Mouse (Mus musculus) ES-Bruce4 (cell line): ENCODE results near the gene Pax7. TPM values are rescaled to one million over a fixed set of nuclear protein-coding genes. Genes with fewer than 3 reads are reported as not detected.

Experiments
- H3K27ac ChIP-seq: 2 replicates; pipeline ENCODE4 v1.5.1; 2012; ENCODE audit warnings: low read length, inconsistent platforms; ENCODE audit not compliant: insufficient read depth
- H3K27me3 ChIP-seq: 2 replicates; pipeline ENCODE4 v1.6.1; 2012; ENCODE audit warnings: mild to moderate bottlenecking, low read length, inconsistent platforms; ENCODE audit not compliant: control insufficient read depth, poor library complexity, insufficient read depth, severe bottlenecking
- H3K36me3 ChIP-seq: 2 replicates; pipeline ENCODE4 v1.6.1; 2012; ENCODE audit warnings: inconsistent platforms, mild to moderate bottlenecking, low read length, moderate library complexity; ENCODE audit not compliant: control insufficient read depth, poor library complexity, insufficient read depth, severe bottlenecking
- H3K4me1 ChIP-seq: one replicate; pipeline ENCODE4 v1.8.1; 2011; ENCODE audit warnings: low read length; ENCODE audit not compliant: control insufficient read depth, insufficient read depth
- H3K4me3 ChIP-seq: 2 replicates; pipeline ENCODE4 v1.5.1; 2011; ENCODE audit warnings: low read depth, mild to moderate bottlenecking, low read length
- H3K9ac ChIP-seq: 2 replicates; pipeline ENCODE4 v1.6.1; 2012; ENCODE audit warnings: low read depth, mild to moderate bottlenecking, inconsistent platforms; ENCODE audit not compliant: poor library complexity, severe bottlenecking
- H3K9me3 ChIP-seq: replicated peaks from 2 replicates; pipeline ENCODE4 v1.6.1; 2012; ENCODE audit warnings: mild to moderate bottlenecking, low read length, inconsistent platforms; ENCODE audit not compliant: control insufficient read depth, poor library complexity, insufficient read depth, severe bottlenecking
- CTCF ChIP-seq: IDR thresholded peaks from one replicate; pipeline ENCODE4 v1.8.1; 2011; ENCODE audit warnings: low read depth, low read length
- EP300 ChIP-seq: IDR thresholded peaks from 2 replicates; pipeline ENCODE4 v1.6.1; 2011; ENCODE audit warnings: low read depth, low read length; ENCODE audit not compliant: insufficient read depth
- POLR2A ChIP-seq: IDR thresholded peaks from one replicate; pipeline ENCODE4 v1.8.1; 2011; ENCODE audit warnings: low read length; ENCODE audit not compliant: insufficient read depth
- polyA plus RNA-seq: library from polyadenylated mRNA; stranded (reverse); fragments of >200 nt; gene quantifications from 2 replicates; pipeline ENCODE4 v1.2.4, GENCODE M21; 2011; ENCODE audit warnings: low read depth; ENCODE audit not compliant: missing spikeins, insufficient read depth, insufficient read length

Pax7 gene
- polyA plus RNA-seq, 1 experiment = not detected

DNA sequence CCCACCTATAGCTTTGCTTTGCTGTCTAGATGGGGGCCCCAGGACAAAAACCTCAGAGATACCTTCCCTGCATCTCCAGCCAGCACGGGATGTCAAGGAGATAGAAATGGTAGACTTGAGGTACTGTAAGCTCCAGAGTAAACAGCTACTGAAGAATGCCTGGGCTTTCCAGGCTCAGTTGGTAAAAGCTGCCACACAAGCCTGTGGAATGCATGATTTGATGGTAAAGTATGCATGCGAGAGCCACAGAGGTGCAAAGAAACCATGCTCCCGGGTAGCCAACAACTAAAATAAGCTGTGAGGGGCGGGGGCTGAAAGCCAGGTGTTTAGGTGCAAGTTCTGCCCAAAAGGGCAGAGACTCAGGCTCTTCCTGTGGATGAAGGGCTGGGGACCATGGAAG, 130.4 kb downstream of the Pax7 start:
- no peaks in the 10 kb centered on the region for H3K4me1 ChIP-seq
- no peaks in the 10 kb centered on the region for H3K9me3 ChIP-seq

DNA sequence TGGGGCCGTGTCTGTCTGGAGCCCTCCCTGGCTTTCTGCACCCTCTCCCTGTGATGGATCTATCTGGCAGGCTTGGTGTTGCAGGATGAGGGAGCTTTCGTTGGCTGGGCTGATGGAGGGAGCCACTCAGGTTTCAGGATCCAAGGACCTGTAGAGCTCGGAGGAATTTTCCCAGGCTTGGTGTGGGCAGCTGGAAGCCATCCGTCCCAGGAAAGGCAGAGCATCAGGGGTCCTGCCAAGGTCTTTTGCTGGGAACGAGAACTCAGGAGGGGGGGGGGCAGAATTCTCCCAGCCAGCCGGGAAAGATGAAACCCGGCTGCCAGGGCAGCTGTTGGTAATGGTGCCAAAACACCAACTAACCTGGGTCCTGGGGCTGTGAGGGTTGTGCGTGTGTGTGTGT, 134.7 kb downstream of the Pax7 start:
- no peak for TF ChIP-seq EP300
- no peak for TF ChIP-seq POLR2A
- no peak for TF ChIP-seq CTCF
- Histone ChIP-seq H3K4me3 (no peak overlapping the region), H3K9me3 (no peaks in the 10 kb centered on the region), H3K27me3 (no peaks in the 10 kb centered on the region), H3K4me1 (no peaks in the 10 kb centered on the region), H3K36me3 (no peaks in the 10 kb centered on the region), H3K9ac (no peak overlapping the region), H3K27ac (no peak overlapping the region)

More for the DNA sequence above, 130.4 kb downstream of the Pax7 start:
- Histone ChIP-seq H3K27me3 (no peaks in the 10 kb centered on the region), H3K4me3 (no peak overlapping the region), H3K27ac (no peak overlapping the region), H3K36me3 (no peaks in the 10 kb centered on the region), H3K9ac (no peak overlapping the region)
- TF ChIP-seq EP300 (no peak), POLR2A (no peak), CTCF (no peak)

DNA sequence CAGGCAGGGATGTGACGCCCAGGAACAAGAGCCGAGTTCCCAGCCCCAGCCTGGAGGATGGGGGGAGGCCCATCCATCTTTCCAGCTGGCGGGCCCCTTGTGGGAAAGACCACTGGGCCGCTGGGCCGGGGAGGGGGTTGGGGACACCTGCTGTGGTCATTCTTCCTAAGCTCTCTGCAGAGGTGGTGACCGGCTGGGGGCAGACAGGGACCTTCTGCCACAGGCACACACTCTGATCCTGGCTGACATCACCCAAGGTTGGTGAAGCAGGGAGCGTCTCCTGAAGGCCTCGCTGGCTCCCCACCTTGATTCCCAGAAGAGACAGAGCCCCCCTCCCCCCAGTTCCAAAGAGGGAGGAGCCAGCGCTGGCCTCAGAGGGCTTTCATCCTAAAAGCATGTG, 135.6 kb downstream of the Pax7 start:
- Histone ChIP-seq H3K4me3 (no peak overlapping the region), H3K9ac (no peak overlapping the region), H3K4me1 (no peaks in the 10 kb centered on the region), H3K36me3 (no peaks in the 10 kb centered on the region), H3K27me3 (no peaks in the 10 kb centered on the region), H3K9me3 (no peaks in the 10 kb centered on the region), H3K27ac (no peak overlapping the region)
- no peak for TF ChIP-seq EP300

DNA sequence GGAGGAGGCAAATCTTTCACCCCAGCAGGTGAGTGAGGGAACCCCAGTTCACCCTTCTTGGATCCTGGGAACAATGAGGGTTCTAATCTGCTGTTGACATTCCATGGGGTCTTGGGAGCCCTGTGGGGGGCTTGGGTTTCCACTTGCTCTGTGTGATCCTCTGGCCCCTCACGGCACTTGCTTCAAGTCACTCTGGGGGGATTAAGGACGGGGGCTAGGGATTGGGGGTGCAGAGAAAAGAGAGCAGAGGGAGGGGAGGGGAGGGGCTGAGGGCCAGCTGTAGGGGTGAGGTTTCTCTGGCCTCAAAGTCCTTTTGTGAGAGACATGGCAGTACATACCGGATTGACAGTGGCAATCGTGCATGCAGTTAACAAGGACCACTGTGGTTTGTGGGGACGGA, 140.0 kb downstream of the Pax7 start:
- Histone ChIP-seq H3K4me1 (no peaks in the 10 kb centered on the region), H3K27me3 (no peaks in the 10 kb centered on the region), H3K4me3 (no peak overlapping the region), H3K9me3 (no peaks in the 10 kb centered on the region), H3K36me3 (no peaks in the 10 kb centered on the region), H3K9ac (no peak overlapping the region), H3K27ac (no peak overlapping the region)
- TF ChIP-seq CTCF = no peak
- no peak for TF ChIP-seq EP300
- no peak for TF ChIP-seq POLR2A

DNA sequence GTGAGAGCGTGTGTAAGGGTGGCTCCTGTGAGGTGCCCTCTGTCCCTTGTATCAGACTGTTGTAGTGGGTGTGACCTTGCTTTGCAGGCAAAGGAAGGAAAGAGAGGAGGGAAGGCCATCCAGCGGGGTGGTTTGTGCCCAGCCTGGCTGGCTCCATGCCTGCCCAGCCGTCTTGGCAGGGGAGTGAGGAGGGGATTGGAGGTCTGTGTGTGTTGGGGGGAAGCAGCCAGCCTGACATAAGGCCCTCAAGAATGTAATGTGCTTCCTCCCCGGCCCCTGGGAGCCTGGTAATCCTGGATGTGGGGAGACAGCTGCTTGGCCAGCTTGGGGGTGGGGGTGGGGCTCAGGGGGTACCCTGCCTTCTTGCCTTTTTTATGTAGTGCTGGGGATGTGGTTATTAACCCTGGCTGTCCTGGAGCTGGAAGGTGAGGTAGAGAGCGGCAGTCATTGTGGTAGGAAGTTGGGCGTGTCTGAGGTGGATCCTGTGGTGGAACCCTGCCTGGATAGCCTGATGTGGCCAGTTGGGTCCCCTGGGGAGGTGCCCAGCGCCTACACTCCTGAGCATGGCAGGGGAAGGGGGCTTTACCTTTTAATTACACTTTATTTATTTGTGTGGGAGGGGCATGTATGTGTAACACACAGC, 143.6 kb downstream of the Pax7 start:
- no peak for TF ChIP-seq EP300
- no peak for TF ChIP-seq CTCF
- TF ChIP-seq POLR2A = no peak
- Histone ChIP-seq H3K9ac (no peak overlapping the region), H3K4me3 (no peak overlapping the region), H3K4me1 (peaks cover 4% of the 10 kb centered on the region), H3K9me3 (no peaks in the 10 kb centered on the region), H3K36me3 (no peaks in the 10 kb centered on the region), H3K27ac (no peak overlapping the region), H3K27me3 (no peaks in the 10 kb centered on the region)

DNA sequence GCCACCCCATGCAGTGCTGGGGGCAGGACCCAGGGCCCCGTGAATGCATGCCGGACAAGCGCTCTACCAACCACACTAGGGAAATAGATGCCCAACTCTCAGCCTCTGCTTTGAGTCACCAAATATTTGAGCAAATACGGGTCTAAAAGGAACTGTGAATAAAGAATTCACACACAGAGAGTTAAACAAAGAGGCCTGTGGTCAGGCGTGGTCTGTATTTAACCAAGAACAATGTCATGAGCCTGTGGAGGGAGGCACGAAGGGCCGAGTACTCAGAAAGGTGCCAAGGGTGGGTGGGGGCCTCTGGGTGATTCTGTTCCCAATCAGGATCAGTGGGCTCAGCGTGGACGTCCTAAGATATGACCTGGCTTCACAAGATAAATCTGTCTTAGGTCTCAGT, 145.3 kb downstream of the Pax7 start:
- H3K27ac ChIP-seq = no peak overlapping the region
- H3K36me3 ChIP-seq = no peaks in the 10 kb centered on the region
- H3K27me3 ChIP-seq = no peaks in the 10 kb centered on the region
- no peak overlapping the region for H3K9ac ChIP-seq
- TF ChIP-seq CTCF (no peak), POLR2A (no peak), EP300 (no peak)
- H3K4me1 ChIP-seq = peaks cover 4% of the 10 kb centered on the region
- H3K9me3 ChIP-seq = no peaks in the 10 kb centered on the region
- H3K4me3 ChIP-seq = no peak overlapping the region

Other genes starting within 250 kb of the Pax7 start
- 0.21 TPM in 1 of 2 replicates, not detected in the other for gene Gm21969, start 230.3 kb downstream of the Pax7 start, polyA plus RNA-seq
- 30.9 and 32.3 TPM in 2 replicates for gene Aldh4a1, start 210.7 kb downstream of the Pax7 start, polyA plus RNA-seq
- not detected in 2 replicates for gene Tas1r2, start 180.0 kb downstream of the Pax7 start, polyA plus RNA-seq
- gene Klhdc7a, start 134.5 kb upstream of the Pax7 start, polyA plus RNA-seq = 1.3 and 1.6 TPM in 2 replicates